Mouse (Mus musculus) lung, postnatal 0 days (tissue): Measurements from ENCODE around the gene Anpep. TPM values are rescaled to one million over a fixed set of nuclear protein-coding genes. Genes with fewer than 3 reads are reported as not detected.
A peak's percentile ranks its signal among the peaks of the same experiment; 100 is the strongest.

Experiments used
- ATAC-seq: fragments of 200-750 bp; cut with Nextera tagmentation; 2 replicates; pipeline ENCODE4 v1.8.0; 2017; ENCODE audit warnings: moderate library complexity
- DNase-seq: peaks from one replicate; pipeline ENCODE4 v3.0.0-alpha.2; 2016; ENCODE audit warnings: low spot score
- H3K27ac ChIP-seq: fragments of 300-500 bp; sonication (generic); 2 replicates; pipeline ENCODE4 v1.5.1; 2014; ENCODE audit warnings: antibody characterized with exemption, mild to moderate bottlenecking, low read length, mixed read lengths
- H3K27me3 ChIP-seq: fragments of 300-500 bp; sonication (generic); replicated peaks from 2 replicates; pipeline ENCODE4 v1.6.1; 2014; ENCODE audit warnings: low read length, mixed read lengths; ENCODE audit not compliant: insufficient read depth
- H3K36me3 ChIP-seq: fragments of 300-500 bp; sonication (generic); 2 replicates; pipeline ENCODE4 v1.6.1; 2014; ENCODE audit warnings: low read length, mixed read lengths; ENCODE audit not compliant: insufficient read depth
- H3K4me1 ChIP-seq: fragments of 300-500 bp; sonication (generic); 2 replicates; pipeline ENCODE4 v1.6.1; 2014; ENCODE audit warnings: antibody characterized with exemption, low read depth, low read length, mixed read lengths; ENCODE audit not compliant: insufficient read depth
- H3K4me2 ChIP-seq: fragments of 300-500 bp; sonication (generic); replicated peaks from 2 replicates; pipeline ENCODE4 v1.6.1; 2014; ENCODE audit warnings: low read depth, mild to moderate bottlenecking, low read length, moderate library complexity, mixed read lengths
- H3K4me3 ChIP-seq: fragments of 300-500 bp; sonication (generic); 2 replicates; pipeline ENCODE4 v1.5.1; 2014; ENCODE audit warnings: low read depth, low read length
- H3K9ac ChIP-seq: fragments of 300-500 bp; sonication (generic); replicated peaks from 2 replicates; pipeline ENCODE4 v1.6.1; 2014; ENCODE audit warnings: low read depth, mild to moderate bottlenecking
- H3K9me3 ChIP-seq: fragments of 300-500 bp; sonication (generic); 2 replicates; pipeline ENCODE4 v1.6.1; 2016; ENCODE audit warnings: low read length, mixed read lengths
- CTCF ChIP-seq: IDR thresholded peaks from 2 replicates; pipeline ENCODE4 v1.5.1; 2016; ENCODE audit warnings: antibody characterized with exemption, mild to moderate bottlenecking
- EP300 ChIP-seq: IDR thresholded peaks from 2 replicates; pipeline ENCODE4 v1.6.1; 2016; ENCODE audit warnings: antibody characterized with exemption, mild to moderate bottlenecking, control low read depth
- WGBS: fragments of 180-500 bp; shearing (Covaris S2); extraction: QIAGEN DNeasy Blood & Tissue Kit; methylation state at CpG from one replicate; pipeline ENCODE4 v1.1.7; 2014; 5-methylcytosine and 5-hydroxymethylcytosine counted together
- polyA plus RNA-seq: library from polyadenylated mRNA; unstranded; fragments of >200 nt; fragmentation: Nextera tagmentation; extraction: Ambion mirVana; gene quantifications from 2 replicates; pipeline ENCODE4 v1.2.1, GENCODE M21; 2015

Gene Anpep
- polyA plus RNA-seq, 1 experiment from 2014 or later = 11.6 TPM

GRCm38 (mm10) chr7:79808561-79808960 lies 52.3 kb downstream of the Anpep start:
- Histone ChIP-seq H3K9me3 (no peaks in the 10 kb centered on the region), H3K4me2 (no peak overlapping the region), H3K36me3 (no peaks in the 10 kb centered on the region), H3K4me1 (no peaks in the 10 kb centered on the region), H3K9ac (no peak overlapping the region), H3K27ac (no peak overlapping the region), H3K4me3 (no peak overlapping the region), H3K27me3 (peaks cover 5% of the 10 kb centered on the region; the same call in 1 of the 2 replicates)
- WGBS = 66% methylated on average over 7 of the region's 7 CpGs
- no peak for TF ChIP-seq EP300
- TF ChIP-seq CTCF = no peak
- no peak for DNase-seq
- ATAC-seq = no peak

- TF ChIP-seq CTCF (no peak), EP300 (no peak)
- H3K9ac ChIP-seq = no peak overlapping the region
- no peak overlapping the region for H3K27ac ChIP-seq
- 31% methylated on average over 2 of the region's 2 CpGs for WGBS
- H3K4me3 ChIP-seq = no peak overlapping the region
- H3K4me2 ChIP-seq = no peak overlapping the region
- H3K9me3 ChIP-seq = no peaks in the 10 kb centered on the region
- ATAC-seq (no peak), DNase-seq (peak; percentile 70)
- no peaks in the 10 kb centered on the region for H3K36me3 ChIP-seq
- H3K4me1 ChIP-seq = no peaks in the 10 kb centered on the region
- no peaks in the 10 kb centered on the region for H3K27me3 ChIP-seq
Observed at GRCm38 (mm10) chr7:79803887-79804286, 57.0 kb downstream of the Anpep start.

DNA sequence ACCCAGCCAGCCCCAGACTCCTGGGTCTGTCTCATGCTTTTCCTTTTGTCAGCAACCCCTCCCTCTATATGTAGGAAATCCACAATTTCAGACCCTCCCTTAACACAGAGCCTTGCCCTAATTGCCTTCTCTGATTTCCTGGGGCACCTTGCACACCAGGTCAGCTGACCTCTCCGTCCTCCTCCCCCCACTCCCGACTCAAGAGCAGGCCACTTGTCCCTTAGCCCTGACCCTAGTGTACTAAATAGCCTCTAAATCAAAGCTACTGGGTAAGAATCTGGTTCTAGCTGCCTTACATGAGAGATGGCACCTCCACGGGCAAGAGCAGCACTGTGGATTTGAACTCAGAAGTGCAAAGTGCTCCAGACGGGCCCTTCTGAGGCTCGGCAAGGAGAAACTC lies 58.8 kb downstream of the Anpep start:
- no peak for ATAC-seq
- Histone ChIP-seq H3K9me3 (no peaks in the 10 kb centered on the region), H3K4me3 (no peak overlapping the region), H3K9ac (no peak overlapping the region), H3K4me1 (no peaks in the 10 kb centered on the region), H3K36me3 (no peaks in the 10 kb centered on the region), H3K27ac (no peak overlapping the region), H3K27me3 (no peaks in the 10 kb centered on the region), H3K4me2 (no peak overlapping the region)
- no peak for DNase-seq
- TF ChIP-seq CTCF = no peak
- no peak for TF ChIP-seq EP300
- 53% methylated on average over 5 of the region's 5 CpGs for WGBS

- Histone ChIP-seq H3K4me3 (no peak overlapping the region), H3K9ac (no peak overlapping the region), H3K4me1 (no peaks in the 10 kb centered on the region), H3K36me3 (no peaks in the 10 kb centered on the region), H3K4me2 (no peak overlapping the region), H3K27ac (no peak overlapping the region), H3K9me3 (no peaks in the 10 kb centered on the region), H3K27me3 (no peaks in the 10 kb centered on the region)
- 47% methylated on average over 11 of the region's 11 CpGs for WGBS
- ATAC-seq (peak; percentile 78), DNase-seq (peak; percentile 46)
- TF ChIP-seq CTCF = no peak
- no peak for TF ChIP-seq EP300
Observed at GRCm38 (mm10) chr7:79801391-79801790, 59.5 kb downstream of the Anpep start.

GRCm38 (mm10) chr7:79800336-79800735 lies 60.5 kb downstream of the Anpep start:
- 61% methylated on average over 4 of the region's 4 CpGs for WGBS
- TF ChIP-seq EP300 = no peak
- ATAC-seq = no peak

DNA sequence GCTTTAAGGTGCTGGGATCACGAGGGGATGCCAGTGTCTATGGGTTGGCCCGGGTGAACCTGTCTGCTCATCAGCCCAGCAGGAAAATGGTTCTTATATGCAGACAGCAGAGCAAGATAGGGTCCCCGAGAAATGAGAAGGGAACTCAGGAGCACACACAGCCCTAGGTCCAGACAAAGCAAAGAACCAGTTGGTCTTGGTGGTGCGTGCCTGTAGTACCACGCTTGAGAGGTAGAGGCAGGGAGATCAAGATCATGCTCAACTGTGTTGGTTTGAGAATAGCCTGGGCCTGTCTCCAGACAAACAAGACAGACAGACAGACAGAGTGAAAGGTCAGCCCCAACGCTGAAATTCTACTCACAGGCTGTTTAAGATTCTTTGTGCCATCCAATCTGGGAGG lies 61.4 kb downstream of the Anpep start:
- Histone ChIP-seq H3K4me3 (no peak overlapping the region), H3K27ac (no peak overlapping the region), H3K4me1 (no peaks in the 10 kb centered on the region), H3K27me3 (no peaks in the 10 kb centered on the region), H3K4me2 (no peak overlapping the region), H3K9me3 (no peaks in the 10 kb centered on the region), H3K36me3 (no peaks in the 10 kb centered on the region), H3K9ac (no peak overlapping the region)
- WGBS = 69% methylated on average over 6 of the region's 6 CpGs
- ATAC-seq = no peak
- no peak for DNase-seq
- TF ChIP-seq CTCF = no peak
- TF ChIP-seq EP300 = no peak

More at GRCm38 (mm10) chr7:79800336-79800735, 60.5 kb downstream of the Anpep start:
- Histone ChIP-seq H3K4me1 (no peaks in the 10 kb centered on the region), H3K36me3 (no peaks in the 10 kb centered on the region), H3K27ac (no peak overlapping the region), H3K9me3 (no peaks in the 10 kb centered on the region), H3K4me3 (no peak overlapping the region), H3K9ac (no peak overlapping the region), H3K4me2 (no peak overlapping the region), H3K27me3 (no peaks in the 10 kb centered on the region)
- no peak for DNase-seq

DNA sequence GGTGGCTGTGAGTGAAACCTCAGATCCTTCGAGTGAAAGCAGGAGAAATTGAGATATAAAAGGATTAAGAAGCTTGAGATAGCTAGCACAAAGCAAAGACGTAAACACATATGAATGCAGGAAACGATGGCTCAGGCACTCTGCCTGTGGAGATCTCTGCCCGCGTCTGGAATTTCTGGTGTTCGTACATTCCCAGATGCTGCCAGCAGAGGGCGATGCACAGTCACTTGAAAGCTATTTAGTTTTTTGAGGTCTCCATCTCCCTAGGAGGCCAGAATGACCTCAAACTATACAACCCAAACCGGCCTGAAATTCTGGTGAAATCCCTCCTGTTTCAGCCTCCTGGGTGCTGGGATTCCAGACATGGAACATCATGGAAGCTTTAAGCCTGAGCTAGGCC lies 61.8 kb downstream of the Anpep start:
- DNase-seq (peak; percentile 81), ATAC-seq (no peak)
- no peaks in the 10 kb centered on the region for H3K9me3 ChIP-seq
- TF ChIP-seq CTCF (peak; percentile 88), EP300 (no peak)
- H3K9ac ChIP-seq = no peak overlapping the region
- H3K4me3 ChIP-seq = no peak overlapping the region
- WGBS = 1% methylated on average over 8 of the region's 8 CpGs
- H3K27me3 ChIP-seq = peaks cover 1% of the 10 kb centered on the region; the same call in 1 of the 2 replicates
- no peak overlapping the region for H3K4me2 ChIP-seq
- no peak overlapping the region for H3K27ac ChIP-seq
- H3K36me3 ChIP-seq = no peaks in the 10 kb centered on the region
- no peaks in the 10 kb centered on the region for H3K4me1 ChIP-seq
